Mouse (Mus musculus) kidney, embryonic 15.5 days (tissue): ENCODE measurements around the gene Olfr1209. TPM values are rescaled to one million over a fixed set of nuclear protein-coding genes. Genes with fewer than 3 reads are reported as not detected.

Experiments used
- ATAC-seq: fragments of 200-750 bp; cut with Nextera tagmentation; replicated peaks from 2 replicates; pipeline ENCODE4 v1.8.0; 2017; ENCODE audit warnings: moderate TSS enrichment; ENCODE audit not compliant: low FRiP score
- H3K27ac ChIP-seq: fragments of 300-500 bp; sonication (generic); 2 replicates; pipeline ENCODE4 v1.5.1; 2015; ENCODE audit warnings: mild to moderate bottlenecking, inconsistent platforms
- H3K27me3 ChIP-seq: fragments of 300-500 bp; sonication (generic); 2 replicates; pipeline ENCODE4 v1.6.1; 2015; ENCODE audit warnings: inconsistent platforms
- H3K36me3 ChIP-seq: fragments of 300-500 bp; sonication (generic); 2 replicates; pipeline ENCODE4 v1.6.1; 2015; ENCODE audit warnings: inconsistent platforms
- H3K4me1 ChIP-seq: fragments of 300-500 bp; sonication (generic); 2 replicates; pipeline ENCODE4 v1.6.1; 2015; ENCODE audit warnings: inconsistent platforms
- H3K4me2 ChIP-seq: fragments of 300-500 bp; sonication (generic); 2 replicates; pipeline ENCODE4 v1.6.1; 2015; ENCODE audit warnings: moderate library complexity, mild to moderate bottlenecking, inconsistent platforms
- H3K4me3 ChIP-seq: fragments of 300-500 bp; sonication (generic); replicated peaks from 2 replicates; pipeline ENCODE4 v1.5.1; 2015; ENCODE audit warnings: mild to moderate bottlenecking, inconsistent platforms
- H3K9ac ChIP-seq: fragments of 300-500 bp; sonication (generic); 2 replicates; pipeline ENCODE4 v1.6.1; 2015; ENCODE audit warnings: mild to moderate bottlenecking, inconsistent platforms
- H3K9me3 ChIP-seq: fragments of 300-500 bp; sonication (generic); replicated peaks from 2 replicates; pipeline ENCODE4 v1.6.1; 2016; ENCODE audit warnings: inconsistent platforms
- WGBS: fragments of 180-500 bp; shearing (Covaris S2); methylation state at CpG from one replicate; pipeline ENCODE4 v1.1.7; 2015; ENCODE audit warnings: mixed read lengths; 5-methylcytosine and 5-hydroxymethylcytosine counted together
- polyA plus RNA-seq: library from polyadenylated mRNA; unstranded; fragments of >200 nt; fragmentation: Nextera tagmentation; extraction: Ambion mirVana; gene quantifications from 2 replicates; pipeline ENCODE4 v1.2.1, GENCODE M21; 2015

The Olfr1209 gene
- polyA plus RNA-seq = not detected in 2 replicates

GRCm38 (mm10) chr2:88915057-88915456, at the start of gene Olfr1209:
Olfr1209 (minus strand) TSS chr2:88915157.
- no peak within 1 kb of the TSS for H3K9ac ChIP-seq
- no peak within 1 kb of the TSS for H3K4me3 ChIP-seq
- H3K27ac ChIP-seq = no peak within 1 kb of the TSS
- H3K4me2 ChIP-seq = no peak within 1 kb of the TSS
- H3K27me3 ChIP-seq = no peaks in the 10 kb centered on the region
- H3K4me1 ChIP-seq = no peaks in the 10 kb centered on the region
- H3K9me3 ChIP-seq = no peaks in the 10 kb centered on the region
- ATAC-seq = no peak
- 87% methylated on average over 3 of the region's 3 CpGs for WGBS
- H3K36me3 ChIP-seq = no peaks in the 10 kb centered on the region

- Histone ChIP-seq H3K36me3 (no peaks in the 10 kb centered on the region), H3K4me2 (no peak within 1 kb of the TSS), H3K9me3 (no peaks in the 10 kb centered on the region), H3K9ac (no peak within 1 kb of the TSS), H3K4me3 (no peak within 1 kb of the TSS), H3K27ac (no peak within 1 kb of the TSS), H3K4me1 (no peaks in the 10 kb centered on the region), H3K27me3 (no peaks in the 10 kb centered on the region)
- no peak for ATAC-seq
Measured at GRCm38 (mm10) chr2:88953669-88954068, 38.7 kb upstream of the Olfr1209 start, which contains the start of gene Olfr1212. Olfr1212 (plus strand) TSS chr2:88953969.

GRCm38 (mm10) chr2:88938011-88938410, 23.1 kb upstream of the Olfr1209 start, which contains the start of gene Olfr1211:
Olfr1211 (minus strand) TSS chr2:88938111.
- 89% methylated on average over 1 of the region's 1 CpGs for WGBS
- Histone ChIP-seq H3K9ac (no peak within 1 kb of the TSS), H3K4me1 (no peaks in the 10 kb centered on the region), H3K4me3 (no peak within 1 kb of the TSS), H3K4me2 (no peak within 1 kb of the TSS), H3K9me3 (no peaks in the 10 kb centered on the region), H3K36me3 (no peaks in the 10 kb centered on the region), H3K27me3 (no peaks in the 10 kb centered on the region), H3K27ac (no peak within 1 kb of the TSS)
- no peak for ATAC-seq

- Histone ChIP-seq H3K9ac (no peak within 1 kb of the TSS), H3K27ac (no peak within 1 kb of the TSS), H3K4me3 (no peak within 1 kb of the TSS), H3K9me3 (no peaks in the 10 kb centered on the region), H3K36me3 (no peaks in the 10 kb centered on the region), H3K4me2 (no peak within 1 kb of the TSS), H3K27me3 (no peaks in the 10 kb centered on the region), H3K4me1 (no peaks in the 10 kb centered on the region)
- no peak for ATAC-seq
Measured at GRCm38 (mm10) chr2:88902211-88902610, 12.7 kb downstream of the Olfr1209 start, which contains the start of gene Olfr1208. Olfr1208 (minus strand) TSS chr2:88902311.

GRCm38 (mm10) chr2:88862931-88863330, 52.0 kb downstream of the Olfr1209 start, which contains the start of gene Olfr1206:
Olfr1206 (plus strand) TSS chr2:88863231.
- Histone ChIP-seq H3K4me3 (no peak within 1 kb of the TSS), H3K9ac (no peak within 1 kb of the TSS), H3K27ac (no peak within 1 kb of the TSS), H3K4me1 (no peaks in the 10 kb centered on the region), H3K4me2 (no peak within 1 kb of the TSS), H3K9me3 (no peaks in the 10 kb centered on the region), H3K27me3 (no peaks in the 10 kb centered on the region), H3K36me3 (no peaks in the 10 kb centered on the region)
- WGBS = 87% methylated on average over 2 of the region's 2 CpGs
- no peak for ATAC-seq

Other genes starting within 250 kb of the Olfr1209 start
- gene Olfr1193, start 239.5 kb downstream of the Olfr1209 start, polyA plus RNA-seq = not detected in 2 replicates
- not detected in 2 replicates for gene Olfr1195, start 226.0 kb downstream of the Olfr1209 start, polyA plus RNA-seq
- gene Olfr1196, start 210.6 kb downstream of the Olfr1209 start, polyA plus RNA-seq = not detected in 2 replicates
- not detected in 2 replicates for gene Olfr1197, start 182.8 kb downstream of the Olfr1209 start, polyA plus RNA-seq
- not detected in 2 replicates for gene Olfr1198, start 163.8 kb downstream of the Olfr1209 start, polyA plus RNA-seq
- not detected in 2 replicates for gene Olfr1199, start 154.7 kb downstream of the Olfr1209 start, polyA plus RNA-seq
- gene Olfr1200, start 144.7 kb downstream of the Olfr1209 start, polyA plus RNA-seq = not detected in 2 replicates
- not detected in 2 replicates for gene Olfr1201, start 122.1 kb downstream of the Olfr1209 start, polyA plus RNA-seq
- gene Olfr1202, start 100.7 kb downstream of the Olfr1209 start, polyA plus RNA-seq = not detected in 2 replicates
- gene Olfr1205, start 85.4 kb downstream of the Olfr1209 start, polyA plus RNA-seq = not detected in 2 replicates
- gene Olfr1204, start 65.9 kb downstream of the Olfr1209 start, polyA plus RNA-seq = not detected in 2 replicates
- not detected in 2 replicates for gene Olfr1206, start 51.9 kb downstream of the Olfr1209 start, polyA plus RNA-seq
- not detected in 2 replicates for gene Olfr1208, start 12.8 kb downstream of the Olfr1209 start, polyA plus RNA-seq
- not detected in 2 replicates for gene Olfr1211, start 23.0 kb upstream of the Olfr1209 start, polyA plus RNA-seq
- not detected in 2 replicates for gene Olfr1212, start 38.8 kb upstream of the Olfr1209 start, polyA plus RNA-seq
- gene Gm13762, start 65.1 kb upstream of the Olfr1209 start, polyA plus RNA-seq = not detected in 2 replicates
- gene Olfr1214, start 77.5 kb upstream of the Olfr1209 start, polyA plus RNA-seq = not detected in 2 replicates
- not detected in 2 replicates for gene Olfr1215, start 91.8 kb upstream of the Olfr1209 start, polyA plus RNA-seq
- gene Olfr1216, start 103.2 kb upstream of the Olfr1209 start, polyA plus RNA-seq = not detected in 2 replicates
- gene Olfr1217, start 116.9 kb upstream of the Olfr1209 start, polyA plus RNA-seq = not detected in 2 replicates
- not detected in 2 replicates for gene Olfr1218, start 146.0 kb upstream of the Olfr1209 start, polyA plus RNA-seq
- gene Olfr1219, start 168.4 kb upstream of the Olfr1209 start, polyA plus RNA-seq = not detected in 2 replicates
- not detected in 2 replicates for gene Olfr1220, start 191.7 kb upstream of the Olfr1209 start, polyA plus RNA-seq
- gene Olfr1221, start 202.1 kb upstream of the Olfr1209 start, polyA plus RNA-seq = not detected in 2 replicates
- gene Olfr1222, start 217.9 kb upstream of the Olfr1209 start, polyA plus RNA-seq = not detected in 2 replicates
- not detected in 2 replicates for gene Olfr1223, start 236.4 kb upstream of the Olfr1209 start, polyA plus RNA-seq
- not detected in 2 replicates for gene Olfr1224-ps1, start 248.9 kb upstream of the Olfr1209 start, polyA plus RNA-seq